Mouse (Mus musculus): ENCODE measurements around the gene Mapk1ip1l. TPM values are rescaled to one million over a fixed set of nuclear protein-coding genes. Genes with fewer than 3 reads are reported as not detected.
"Not testable (repeated sequence)": the region's sequence is repeated elsewhere in the genome, so short reads cannot be mapped to it uniquely, and the experiment has no call there.

Mapk1ip1l gene
- total RNA-seq, 2 experiments from 2014 or later, result 69.8 to 82.6 TPM

DNA sequence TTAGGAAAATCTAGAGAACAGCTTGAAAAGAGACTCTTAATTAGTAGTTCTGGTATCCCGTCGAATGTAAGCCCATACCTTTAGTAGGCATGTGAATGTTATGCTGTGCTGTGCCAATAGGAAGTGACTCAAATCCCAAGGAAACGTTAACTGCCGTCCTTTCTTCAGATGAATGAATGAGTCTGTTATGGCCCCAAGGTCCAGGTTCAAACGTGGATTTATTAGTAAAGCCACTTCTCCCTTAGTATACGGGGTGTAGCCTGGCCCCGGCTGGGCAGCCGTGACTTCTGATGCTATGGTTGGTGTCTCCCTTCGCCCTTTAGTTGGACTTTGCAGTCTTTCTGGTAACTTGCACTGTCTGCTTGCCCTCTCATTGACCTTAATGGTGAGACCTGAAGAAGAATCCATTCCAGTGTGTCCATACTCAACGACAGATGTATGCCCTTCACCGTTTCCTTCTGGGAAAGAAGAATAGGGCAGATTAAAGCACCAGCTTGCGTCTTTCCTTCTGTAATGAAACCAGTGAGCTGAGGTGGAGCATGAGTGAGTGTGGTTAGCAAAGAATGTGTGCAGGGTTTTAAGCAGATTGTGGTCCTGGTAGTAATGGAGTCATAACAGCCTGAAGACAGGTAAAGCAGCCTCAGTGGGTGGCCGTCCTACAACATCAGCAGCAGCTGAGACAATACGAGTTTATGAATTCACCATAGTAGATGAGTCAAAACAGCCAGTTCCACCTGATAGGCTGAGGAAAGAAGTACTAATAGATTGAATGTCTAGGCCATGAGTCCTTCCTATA, 5.0 kb downstream of the Mapk1ip1l start:
- no peak for DNase-seq (ENCODE audit: low spot score in 2 of 2)

DNA sequence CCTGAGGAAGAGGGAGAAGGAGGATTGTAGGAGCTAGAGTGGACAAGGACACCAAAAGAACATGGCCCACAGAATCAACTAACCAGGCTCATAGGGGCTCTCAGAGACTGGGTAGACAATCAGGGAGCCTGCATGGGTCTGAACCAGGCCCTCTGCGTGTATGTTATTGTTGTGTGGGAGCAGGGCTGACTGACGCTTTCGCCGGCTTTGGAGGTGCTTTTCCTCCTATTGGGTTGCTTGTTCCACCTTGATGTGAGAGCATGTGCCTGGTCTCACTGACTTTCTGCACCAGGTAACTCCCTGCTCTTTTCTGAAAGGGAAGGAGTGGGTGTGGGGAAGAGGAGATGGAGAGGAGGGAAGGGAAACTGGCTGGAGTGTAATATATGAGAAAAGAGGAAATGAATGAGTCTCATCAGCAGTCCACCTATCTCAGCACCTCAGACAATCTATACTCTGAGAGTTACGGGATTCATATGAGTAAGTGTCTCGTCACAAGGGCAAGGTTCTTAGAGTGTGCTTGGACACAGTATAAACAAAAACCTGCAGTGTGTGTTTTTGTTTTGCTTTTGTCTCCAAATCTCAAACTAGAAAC, 6.8 kb downstream of the Mapk1ip1l start:
- DNase-seq (ENCODE audit: low spot score in 2 of 2), result no peak

DNA sequence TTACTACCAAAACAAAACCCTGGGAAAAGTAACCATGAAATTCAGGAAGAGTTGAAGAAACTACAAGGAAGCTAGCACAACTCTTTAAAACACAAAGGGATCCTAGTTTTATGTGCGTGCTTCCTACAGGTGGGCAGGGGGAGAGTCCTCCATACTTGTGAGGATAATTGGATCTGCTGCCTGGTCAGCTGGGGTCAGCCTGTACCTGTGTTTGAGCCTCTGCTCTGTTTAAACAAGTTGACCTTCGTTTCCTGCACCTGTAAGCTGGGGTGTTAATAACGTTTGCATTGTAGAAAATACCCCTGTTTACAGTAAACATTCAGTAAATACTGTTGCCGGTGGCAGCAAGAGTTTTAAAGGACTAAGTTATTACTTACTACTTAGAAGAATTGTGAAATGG, 7.9 kb downstream of the Mapk1ip1l start:
- DNase-seq (ENCODE audit: low spot score in 2 of 2), result no peak

GRCm38 (mm10) chr14:47307669-47308068, 9.6 kb downstream of the Mapk1ip1l start:
- no peak for DNase-seq (ENCODE audit: low spot score in 2 of 2)

DNA sequence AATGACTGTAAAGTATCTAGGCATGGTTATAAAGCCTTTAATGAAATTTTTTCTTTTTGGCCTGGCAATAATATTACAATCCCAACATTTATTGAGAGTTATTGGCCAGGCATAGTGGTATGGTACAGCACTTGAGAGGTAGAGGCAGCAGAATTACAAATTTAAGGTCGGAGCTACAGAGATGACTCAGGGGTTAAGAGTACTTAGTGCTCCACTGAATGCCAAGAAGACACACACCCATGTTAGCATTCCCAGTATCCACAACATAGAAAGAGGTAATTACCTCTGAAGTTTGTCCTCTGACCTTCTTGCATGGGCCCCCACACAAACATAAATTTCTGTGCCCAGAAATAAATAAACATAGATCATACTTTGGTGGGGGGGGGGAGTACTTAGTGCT, 11.0 kb downstream of the Mapk1ip1l start:
- DNase-seq (ENCODE audit: low spot score in 2 of 2), result no peak

DNA sequence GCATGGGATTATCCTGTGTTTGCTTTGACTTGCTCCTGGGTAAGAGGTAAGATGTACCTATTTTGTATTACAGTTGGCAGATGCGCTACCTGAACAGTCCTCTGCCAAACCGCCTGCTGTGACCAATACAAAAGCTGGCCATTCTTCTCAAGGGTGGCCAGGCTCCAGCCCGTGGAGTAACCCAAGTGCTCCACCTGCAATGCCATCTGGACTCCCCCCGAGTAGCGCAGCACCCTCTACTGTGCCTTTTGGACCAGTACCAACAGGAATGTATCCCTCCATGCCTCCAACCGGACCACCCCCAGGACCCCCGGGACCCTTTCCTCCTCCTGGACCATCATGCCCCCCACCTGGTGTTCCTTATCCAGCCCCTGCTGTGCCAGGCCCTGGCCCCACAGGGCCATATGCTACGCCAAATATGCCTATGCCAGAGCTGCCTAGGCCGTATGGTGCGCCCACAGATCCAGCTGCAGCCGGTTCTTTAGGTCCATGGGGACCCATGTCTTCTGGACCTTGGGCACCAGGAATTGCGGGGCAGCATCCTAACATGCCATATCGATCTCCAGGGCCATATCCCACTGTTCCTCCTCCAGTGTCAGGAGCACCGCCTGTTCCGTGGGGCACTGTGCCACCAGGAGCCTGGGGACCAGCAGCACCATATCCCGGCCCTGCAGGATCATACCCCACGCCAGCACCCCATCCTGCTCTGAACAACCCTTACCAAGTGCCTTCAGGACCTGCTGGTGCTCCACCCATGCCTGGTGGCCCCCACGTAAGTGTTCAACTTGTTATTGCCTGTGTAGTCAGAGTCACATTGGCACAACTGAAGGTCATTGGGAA, 12.5 kb downstream of the Mapk1ip1l start:
- no peak for DNase-seq (ENCODE audit: low spot score in 2 of 2)

DNA sequence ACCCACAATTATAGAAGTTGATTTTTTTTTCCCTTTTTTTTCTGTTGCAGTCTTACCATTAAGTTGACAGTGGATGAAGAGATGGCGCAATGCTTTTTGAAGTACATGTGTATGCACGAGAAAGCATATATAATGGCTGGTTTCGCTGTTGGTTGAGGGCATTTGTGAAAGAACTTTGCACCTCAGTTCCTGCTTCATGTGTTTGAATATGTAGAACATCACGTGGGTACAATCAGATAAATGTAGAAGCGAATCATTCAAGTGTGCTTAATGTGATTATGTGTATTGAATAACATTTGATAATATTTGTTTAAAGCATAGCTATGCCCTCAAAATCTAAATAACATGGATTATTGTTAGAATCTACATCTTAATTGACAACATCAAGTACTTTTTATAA, 21.3 kb downstream of the Mapk1ip1l start:
- no peak for DNase-seq (ENCODE audit: low spot score in 2 of 2)

- not testable (repeated sequence) for DNase-seq (ENCODE audit: low spot score in 2 of 2)
These were observed 23.5 kb downstream of the Mapk1ip1l start for GRCm38 (mm10) chr14:47321581-47321980.

DNA sequence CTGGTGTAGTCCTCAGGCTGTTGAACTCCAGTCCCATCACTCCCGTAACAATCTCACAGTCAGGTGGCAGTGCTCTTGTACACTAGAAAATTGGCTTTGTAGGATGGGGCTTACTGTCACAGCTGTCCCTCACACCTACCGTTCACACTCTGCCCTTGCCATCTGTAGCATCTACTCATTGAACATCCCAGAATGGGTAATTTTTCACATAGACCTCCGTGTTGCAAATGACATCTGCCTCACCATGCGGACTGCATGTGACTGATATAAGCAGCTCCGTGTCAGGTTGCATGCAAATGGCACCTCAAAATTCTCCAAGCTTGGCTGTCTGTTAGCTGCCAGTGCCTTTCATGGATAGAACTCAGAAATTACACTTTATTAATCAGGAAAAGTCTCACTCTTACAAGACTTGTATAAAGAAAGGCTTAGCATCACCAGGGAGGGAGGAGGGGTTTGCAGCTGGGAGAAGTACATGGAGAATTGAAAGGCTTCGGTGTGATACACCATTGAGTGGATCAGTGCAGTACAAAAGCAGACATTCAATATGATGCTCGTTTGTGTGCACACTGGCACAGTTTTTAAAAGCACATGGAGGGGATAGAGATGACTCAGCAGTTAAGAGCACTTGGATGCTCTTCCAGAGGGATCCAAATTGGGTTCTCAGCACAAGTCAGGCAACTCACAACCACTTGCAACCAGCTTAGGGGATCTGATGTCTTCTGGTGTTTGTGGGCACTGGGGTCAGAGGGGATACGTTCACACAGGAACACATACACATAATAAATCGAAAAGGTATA, 28.1 kb downstream of the Mapk1ip1l start:
- no peak for DNase-seq (ENCODE audit: low spot score in 2 of 2)

- DNase-seq (ENCODE audit: low spot score in 2 of 2), result no peak
These were observed 29.3 kb downstream of the Mapk1ip1l start for GRCm38 (mm10) chr14:47327347-47327746.

GRCm38 (mm10) chr14:47331920-47332319, 33.9 kb downstream of the Mapk1ip1l start:
- DNase-seq (ENCODE audit: low spot score in 2 of 2), result no peak

GRCm38 (mm10) chr14:47334819-47335218, 36.8 kb downstream of the Mapk1ip1l start:
- DNase-seq (ENCODE audit: low spot score in 2 of 2), result peak; percentile 55 to 72

DNA sequence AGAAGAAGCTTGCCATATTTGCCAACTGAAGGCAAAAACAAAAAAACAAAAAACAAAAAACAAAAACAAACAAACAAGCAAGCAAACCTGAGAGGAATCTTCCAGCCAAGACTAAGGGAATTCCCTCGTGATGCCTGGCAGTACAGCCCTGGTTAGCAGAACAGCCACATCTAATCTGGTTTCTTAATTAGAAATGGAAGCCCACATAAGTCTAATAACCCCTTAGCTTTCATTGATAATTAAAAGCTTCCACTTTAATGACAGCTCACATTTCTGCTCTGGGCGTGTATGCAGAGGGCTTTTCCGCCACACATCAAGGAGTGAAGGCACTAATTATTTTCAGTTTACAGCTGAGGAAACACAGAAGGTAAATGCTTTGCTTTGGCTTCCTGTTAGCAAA, 37.2 kb downstream of the Mapk1ip1l start:
- DNase-seq (ENCODE audit: low spot score in 2 of 2), result no peak

- DNase-seq (ENCODE audit: low spot score in 2 of 2), result no peak
These were observed 42.3 kb downstream of the Mapk1ip1l start for GRCm38 (mm10) chr14:47340231-47340925.

GRCm38 (mm10) chr14:47341811-47342291, 43.8 kb downstream of the Mapk1ip1l start:
- DNase-seq (ENCODE audit: low spot score in 2 of 2), result no peak

GRCm38 (mm10) chr14:47346715-47347114, 48.6 kb downstream of the Mapk1ip1l start:
- DNase-seq (ENCODE audit: low spot score in 2 of 2), result no peak

GRCm38 (mm10) chr14:47350974-47351373, 52.9 kb downstream of the Mapk1ip1l start:
- DNase-seq (ENCODE audit: low spot score in 2 of 2), result no peak

GRCm38 (mm10) chr14:47352272-47352671, 54.2 kb downstream of the Mapk1ip1l start:
- DNase-seq (ENCODE audit: low spot score in 2 of 2), result no peak

DNA sequence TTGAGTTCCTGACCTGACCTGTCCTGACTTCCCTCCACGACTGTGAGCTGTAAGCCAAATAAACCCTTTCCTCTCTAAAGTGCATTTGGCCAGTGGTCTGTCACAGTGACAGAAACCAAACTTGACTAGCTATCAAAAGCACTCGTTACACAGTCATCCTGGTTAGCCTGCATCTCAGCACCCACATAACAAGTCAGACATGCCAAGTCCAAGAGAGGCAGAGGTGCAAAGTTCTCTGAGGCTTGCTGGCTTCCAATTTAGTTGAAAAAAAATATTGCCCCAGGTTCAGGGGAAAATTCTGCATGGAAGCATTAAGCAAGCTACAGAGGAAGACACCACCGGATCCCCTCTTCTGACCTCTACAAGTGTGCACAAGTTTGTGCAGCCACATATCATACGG, 55.2 kb downstream of the Mapk1ip1l start:
- DNase-seq (ENCODE audit: low spot score in 2 of 2), result no peak

DNA sequence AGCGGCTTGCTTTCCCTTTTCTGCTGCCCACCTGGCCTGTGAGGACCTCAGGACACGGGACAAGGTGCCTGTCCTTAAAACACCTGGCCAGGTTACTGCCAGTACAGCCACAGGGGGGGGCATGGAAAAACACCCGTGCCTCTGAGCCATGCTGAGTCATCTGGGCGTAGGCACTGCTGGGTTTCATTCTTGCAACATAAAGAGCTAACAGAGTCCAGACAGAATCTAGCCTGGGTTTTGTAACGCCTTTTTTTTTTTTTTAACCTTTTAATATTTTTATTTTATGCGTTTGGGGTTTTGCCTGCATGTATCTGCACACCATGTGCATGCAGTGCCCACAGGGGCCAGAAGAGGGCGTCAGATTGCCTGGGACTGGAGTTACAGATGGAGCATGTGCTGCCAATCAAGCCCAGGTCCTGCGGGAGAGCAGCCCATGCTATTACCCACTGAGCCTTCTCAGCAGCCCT, 56.1 kb downstream of the Mapk1ip1l start:
- DNase-seq (ENCODE audit: low spot score in 2 of 2), result peak; percentile 26 to 34
